Mouse (Mus musculus): ENCODE data around the gene Zfp639. TPM values are rescaled to one million over a fixed set of nuclear protein-coding genes. Genes with fewer than 3 reads are reported as not detected.

Zfp639 gene
- 10 to 100 TPM; 35.3 to 42.7 (median 39.7) TPM for total RNA-seq (2022)

DNA sequence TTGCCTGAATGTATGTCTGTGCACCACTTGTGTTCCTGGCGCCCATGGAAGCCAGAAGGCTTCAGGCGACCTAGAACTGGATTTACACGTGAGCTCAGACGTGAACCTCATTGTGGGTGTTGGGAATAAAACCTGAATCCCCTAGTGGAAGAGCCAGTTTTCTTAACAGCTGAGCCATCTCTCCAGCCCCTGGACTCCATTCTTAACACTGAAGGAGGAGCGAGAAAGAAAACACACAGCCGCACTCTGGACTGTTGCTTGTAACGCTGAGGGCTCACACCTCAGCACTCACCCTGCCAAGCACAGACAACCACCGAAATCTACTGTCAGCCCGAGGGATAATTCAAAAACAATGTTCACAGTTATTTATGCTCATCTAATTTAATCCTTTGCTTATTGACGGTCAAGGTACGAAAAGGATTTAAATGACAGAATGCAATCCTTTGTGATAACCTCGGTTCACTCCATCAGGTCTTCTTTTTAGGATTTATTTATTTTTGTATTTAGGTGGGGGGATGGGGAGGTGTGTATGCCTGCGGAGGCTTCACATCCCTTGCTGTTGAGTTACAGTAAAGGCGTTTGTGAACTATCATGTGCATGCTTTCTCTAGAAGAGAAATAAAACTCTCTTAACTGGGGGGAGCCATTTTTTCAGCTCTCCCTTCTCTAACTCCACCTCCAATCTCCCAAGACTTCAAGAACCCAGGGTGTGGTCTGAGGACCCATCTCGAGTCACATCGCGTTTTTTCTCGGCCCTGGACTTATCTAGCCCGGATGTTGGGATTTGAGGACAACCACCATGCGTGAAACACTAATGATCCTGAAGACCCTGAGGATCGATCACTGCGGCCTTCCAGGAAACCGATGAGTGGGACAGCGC, at the start of gene Zfp639:
TSS of gene Zfp639 (plus strand) at position 764 of the 879 bp plus-strand sequence.
- no peak for DNase-seq (ENCODE audit: low spot score in 2 of 2)

DNA sequence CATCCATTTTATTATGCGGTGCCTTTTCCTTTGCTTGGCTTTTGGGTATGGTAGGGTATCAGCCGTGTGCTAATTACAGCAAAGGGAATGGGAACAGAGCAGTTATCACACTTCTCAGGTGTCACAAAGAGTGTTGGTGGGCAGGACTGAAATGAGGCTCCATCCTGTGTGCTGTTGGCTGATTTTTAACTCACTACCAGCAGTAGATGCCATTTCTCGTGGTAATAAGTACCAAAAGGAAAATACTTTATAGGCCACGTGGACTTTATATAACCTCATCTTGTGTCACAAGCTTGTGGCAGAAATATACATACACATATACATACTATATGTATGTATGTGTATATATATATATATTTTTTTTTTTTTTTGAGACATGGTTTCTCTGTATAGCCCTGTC, 42.7 kb upstream of the Zfp639 start:
- no peak for DNase-seq (ENCODE audit: low spot score in 2 of 2)

DNA sequence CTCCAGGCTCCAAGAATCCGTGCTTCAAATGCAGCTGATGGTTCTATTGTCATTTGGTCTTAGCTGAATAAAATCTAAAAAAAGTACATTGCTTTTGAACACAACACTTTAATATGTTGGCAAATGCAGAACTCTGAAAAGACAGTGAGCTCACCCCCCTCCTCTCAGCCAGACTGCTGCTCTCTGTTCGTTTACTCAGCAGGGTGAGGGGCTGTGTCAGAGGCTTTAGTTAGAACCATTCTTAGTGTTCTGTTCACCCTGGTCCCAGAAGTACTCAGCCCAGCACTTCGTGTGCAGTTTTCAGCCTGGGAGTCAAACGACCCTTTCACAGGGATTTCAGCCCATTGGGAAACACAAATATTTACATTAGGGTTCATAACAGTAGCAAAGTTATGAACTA, 41.6 kb upstream of the Zfp639 start:
- DNase-seq (ENCODE audit: low spot score in 2 of 2), result no peak

DNA sequence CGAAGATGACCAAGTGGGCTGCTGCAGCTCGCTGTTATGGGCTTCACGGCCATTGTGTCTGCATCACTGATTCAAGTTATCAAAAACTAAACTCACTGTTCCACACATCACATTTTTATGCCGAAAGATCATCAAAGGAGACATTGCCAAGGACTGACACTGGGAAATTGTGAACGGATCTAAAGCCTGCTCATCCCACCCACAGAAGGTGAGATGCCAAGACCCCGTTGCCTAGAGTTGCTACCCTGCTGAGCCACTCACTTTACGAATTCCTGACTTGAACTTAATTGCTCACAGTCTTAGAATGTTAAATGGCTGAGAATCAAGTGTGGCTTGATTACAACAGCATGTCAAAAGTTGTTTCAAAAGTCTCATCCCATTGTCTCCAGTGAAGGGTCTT, 39.6 kb upstream of the Zfp639 start:
- no peak for DNase-seq (ENCODE audit: low spot score in 2 of 2)

DNA sequence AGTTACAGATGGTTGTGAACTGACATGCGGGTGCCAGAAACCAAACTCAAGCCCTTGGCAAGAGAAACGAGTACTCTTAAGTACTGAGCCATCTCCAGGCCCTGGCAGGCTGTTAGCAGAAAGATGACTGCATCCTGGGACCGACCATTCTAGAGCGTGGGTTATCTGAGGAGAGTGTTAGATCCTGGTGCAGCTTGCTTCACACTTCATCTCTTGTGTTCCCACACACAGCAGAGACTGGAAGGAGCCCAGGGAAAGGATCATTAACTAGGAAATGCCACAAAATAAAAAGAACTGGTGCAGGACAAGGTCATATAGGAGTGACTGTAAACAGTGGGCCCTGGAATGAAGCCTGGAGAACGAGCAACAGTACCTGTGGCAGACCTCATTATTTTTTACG, 39.0 kb upstream of the Zfp639 start:
- DNase-seq (ENCODE audit: low spot score in 2 of 2), result peak in 1 of 2 experiments; percentile 54

DNA sequence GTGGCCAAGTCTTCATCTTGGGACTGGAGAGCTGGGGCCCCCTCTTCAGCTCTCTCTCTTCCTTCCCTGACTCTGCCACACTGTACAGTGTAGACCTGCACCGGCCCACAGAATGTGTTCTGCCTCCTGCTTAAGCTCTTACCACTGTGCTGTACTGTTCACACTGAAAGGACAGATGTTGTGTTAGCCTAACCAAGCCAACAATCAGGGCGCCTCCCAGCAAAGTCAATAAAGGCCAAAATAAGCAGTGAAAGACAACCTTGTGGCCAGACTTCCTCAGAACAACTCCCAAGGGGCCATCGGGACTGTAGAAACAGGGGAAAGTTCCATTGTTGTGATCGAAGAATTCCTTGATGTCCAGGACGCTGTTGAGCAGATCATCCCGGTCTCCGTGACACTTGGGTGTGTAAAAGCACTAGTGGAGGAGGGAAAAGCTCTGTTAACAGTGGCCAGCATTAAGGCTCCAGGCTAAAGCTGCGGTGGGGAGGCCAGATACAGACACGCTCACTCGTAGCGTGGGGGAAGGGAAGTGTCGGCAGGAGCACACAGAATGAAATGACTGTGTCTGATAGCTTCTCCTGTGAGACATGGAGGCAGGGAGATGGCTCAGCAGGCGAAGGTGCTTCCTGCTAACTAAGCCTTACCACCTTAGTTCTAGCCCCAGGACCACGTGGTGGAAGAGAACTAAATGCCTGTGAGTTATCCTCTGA, 37.7 kb upstream of the Zfp639 start:
- DNase-seq (ENCODE audit: low spot score in 2 of 2), result no peak

DNA sequence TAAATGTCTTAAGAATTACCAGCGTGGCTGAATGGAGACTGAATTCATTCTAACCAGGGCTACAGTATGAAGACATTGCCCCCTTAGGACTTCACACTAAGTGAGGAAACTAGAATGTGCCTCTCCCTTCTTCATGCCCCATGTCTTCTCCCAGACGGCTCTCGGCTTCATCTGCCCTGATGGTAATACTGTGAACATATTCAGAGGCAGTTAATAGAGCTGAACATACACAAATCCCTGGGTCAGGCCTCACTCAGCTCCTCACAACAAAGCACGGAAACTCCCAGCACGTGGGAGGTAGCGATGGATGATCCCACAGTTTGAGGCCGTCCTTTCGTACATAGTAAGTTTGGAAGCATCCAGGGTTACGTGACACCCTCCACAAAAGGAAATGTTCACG, 36.9 kb upstream of the Zfp639 start:
- no peak for DNase-seq (ENCODE audit: low spot score in 2 of 2)

DNA sequence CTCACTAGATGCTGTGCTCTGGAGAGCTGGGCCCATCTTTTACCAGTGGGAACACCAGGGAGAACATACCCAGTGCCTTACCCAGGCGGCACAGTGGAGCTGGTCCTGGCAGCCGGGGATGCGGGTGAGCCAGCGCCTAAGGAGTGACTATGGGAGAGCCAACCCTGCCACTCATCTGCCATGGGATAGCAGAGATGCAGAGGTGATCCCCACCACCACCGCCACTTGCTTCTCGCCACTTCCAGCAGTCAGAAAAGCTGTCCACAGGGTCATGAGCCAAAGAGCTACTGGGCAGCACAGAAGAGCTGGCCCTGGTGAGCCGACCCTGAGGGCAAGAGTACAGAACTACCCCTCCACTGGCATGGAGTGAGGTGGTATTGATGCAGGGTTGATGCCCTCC, 30.1 kb upstream of the Zfp639 start:
- DNase-seq (ENCODE audit: low spot score in 2 of 2), result no peak

DNA sequence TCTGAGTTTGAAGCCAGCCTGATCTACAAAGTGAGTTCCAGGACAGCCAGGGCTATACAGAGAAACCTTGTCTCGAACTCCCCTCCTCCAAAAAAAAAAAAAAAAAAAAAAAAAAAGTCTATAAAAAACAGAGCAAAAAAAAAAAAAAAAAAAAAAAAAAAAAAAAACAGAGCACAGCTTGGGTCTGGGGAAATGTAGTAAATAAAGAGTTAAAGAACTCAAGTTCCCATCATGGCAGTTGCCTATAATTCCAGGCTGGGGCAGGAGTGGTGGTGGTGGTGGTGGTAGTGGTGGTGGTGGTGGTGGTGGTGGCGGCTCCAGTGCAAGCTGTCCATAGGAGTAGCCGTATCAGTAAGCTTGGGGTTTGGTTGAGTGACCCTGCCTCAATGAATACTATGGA, 27.0 kb upstream of the Zfp639 start:
- no peak for DNase-seq (ENCODE audit: low spot score in 2 of 2)

DNA sequence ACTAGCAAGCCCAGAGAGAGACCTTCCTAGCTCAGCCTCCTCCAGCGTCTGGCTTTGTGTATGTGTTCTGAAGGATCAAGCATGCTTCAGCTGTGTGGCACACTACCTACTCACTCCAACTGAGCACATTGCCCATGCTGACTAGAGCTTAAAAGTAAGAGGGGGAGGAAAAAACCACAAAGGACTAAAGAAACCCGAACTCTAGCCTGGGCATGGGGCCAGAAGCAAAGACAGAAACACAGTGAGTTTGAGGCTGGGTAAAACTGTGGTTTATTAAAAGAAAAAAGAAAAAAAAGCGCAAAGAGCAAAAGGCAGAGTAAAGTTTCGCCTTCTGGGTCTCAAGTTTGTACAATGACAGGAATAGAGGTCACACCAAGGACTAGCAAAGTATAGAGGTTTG, 23.5 kb upstream of the Zfp639 start:
- no peak for DNase-seq (ENCODE audit: low spot score in 2 of 2)

DNA sequence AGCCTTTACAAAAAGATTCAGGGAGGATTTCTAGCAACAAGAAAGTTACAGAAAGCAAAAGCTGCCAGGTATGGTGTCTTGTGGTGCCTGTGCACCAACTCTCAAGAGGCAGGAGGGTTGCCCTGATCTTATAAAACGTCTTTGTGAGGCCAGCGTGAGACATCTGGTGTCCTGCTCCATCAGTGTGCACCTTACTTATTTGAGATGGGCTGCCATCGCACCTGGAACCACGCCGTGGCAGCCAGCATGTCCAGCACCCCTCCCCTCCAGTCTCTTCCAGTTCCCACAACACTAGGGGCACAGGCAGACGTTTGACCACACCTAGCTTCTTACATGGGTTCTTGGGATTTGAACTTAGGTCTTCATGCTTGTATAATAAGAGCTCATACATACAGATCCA, 21.9 kb upstream of the Zfp639 start:
- no peak for DNase-seq (ENCODE audit: low spot score in 2 of 2)

DNA sequence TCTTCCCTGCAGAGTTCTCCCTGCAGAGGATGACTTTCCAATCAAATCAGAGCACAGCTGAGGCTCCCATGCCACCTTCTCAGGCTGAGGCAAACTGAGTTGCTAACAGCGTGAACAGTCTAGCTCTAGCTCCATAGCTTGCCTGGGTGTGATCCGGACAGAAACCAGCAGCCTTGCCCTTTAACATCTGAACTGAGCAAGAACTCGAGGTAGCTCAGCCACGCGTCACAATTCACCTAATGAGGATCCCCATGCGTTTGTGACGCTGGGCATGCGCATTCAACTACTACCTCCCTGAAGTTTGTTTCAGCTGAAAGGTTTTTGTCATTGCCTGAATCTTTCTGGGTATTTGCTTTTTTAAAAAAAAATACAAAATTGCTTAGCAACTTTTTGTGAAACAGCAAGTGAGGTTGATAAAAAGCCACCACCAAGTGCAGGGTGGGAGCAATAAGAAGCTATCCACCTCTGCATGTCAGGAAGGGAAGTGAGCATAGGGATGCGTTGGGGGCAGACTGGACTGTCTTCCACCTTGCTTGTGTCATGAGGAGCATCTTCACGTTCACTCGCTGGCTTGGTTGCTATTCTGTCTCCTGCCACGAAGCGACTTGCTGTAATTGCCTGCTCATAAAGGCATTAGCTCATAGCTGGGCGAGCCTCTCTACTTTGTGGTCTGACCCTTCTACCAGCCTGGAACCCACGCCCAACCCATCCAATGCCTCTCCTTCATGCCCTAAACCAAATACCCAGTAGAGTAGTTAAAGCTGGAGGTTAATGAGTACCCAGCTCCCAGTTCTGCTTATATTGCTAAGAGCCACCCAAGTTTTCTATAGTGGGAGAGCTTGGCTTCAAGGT, 19.8 kb upstream of the Zfp639 start:
- no peak for DNase-seq (ENCODE audit: low spot score in 2 of 2)

DNA sequence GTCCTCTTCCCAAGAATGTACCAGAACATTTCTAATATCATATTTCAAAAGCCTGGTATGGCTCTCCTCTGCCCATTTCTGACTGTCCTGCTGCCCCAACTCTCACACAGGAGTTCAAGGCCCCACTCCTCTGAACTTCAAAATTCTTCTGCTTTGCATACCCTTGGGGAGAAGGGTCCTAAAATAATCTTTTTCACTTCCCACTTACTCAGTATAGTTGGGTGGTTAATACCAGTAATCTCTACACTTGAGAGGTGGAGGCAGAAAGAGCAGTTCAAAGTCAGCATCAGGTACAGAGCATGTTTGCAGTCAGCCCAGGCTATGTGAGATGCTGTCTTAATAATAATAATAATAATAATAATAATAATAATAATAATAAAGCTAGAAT, 19.1 kb upstream of the Zfp639 start:
- no peak for DNase-seq (ENCODE audit: low spot score in 2 of 2)

DNA sequence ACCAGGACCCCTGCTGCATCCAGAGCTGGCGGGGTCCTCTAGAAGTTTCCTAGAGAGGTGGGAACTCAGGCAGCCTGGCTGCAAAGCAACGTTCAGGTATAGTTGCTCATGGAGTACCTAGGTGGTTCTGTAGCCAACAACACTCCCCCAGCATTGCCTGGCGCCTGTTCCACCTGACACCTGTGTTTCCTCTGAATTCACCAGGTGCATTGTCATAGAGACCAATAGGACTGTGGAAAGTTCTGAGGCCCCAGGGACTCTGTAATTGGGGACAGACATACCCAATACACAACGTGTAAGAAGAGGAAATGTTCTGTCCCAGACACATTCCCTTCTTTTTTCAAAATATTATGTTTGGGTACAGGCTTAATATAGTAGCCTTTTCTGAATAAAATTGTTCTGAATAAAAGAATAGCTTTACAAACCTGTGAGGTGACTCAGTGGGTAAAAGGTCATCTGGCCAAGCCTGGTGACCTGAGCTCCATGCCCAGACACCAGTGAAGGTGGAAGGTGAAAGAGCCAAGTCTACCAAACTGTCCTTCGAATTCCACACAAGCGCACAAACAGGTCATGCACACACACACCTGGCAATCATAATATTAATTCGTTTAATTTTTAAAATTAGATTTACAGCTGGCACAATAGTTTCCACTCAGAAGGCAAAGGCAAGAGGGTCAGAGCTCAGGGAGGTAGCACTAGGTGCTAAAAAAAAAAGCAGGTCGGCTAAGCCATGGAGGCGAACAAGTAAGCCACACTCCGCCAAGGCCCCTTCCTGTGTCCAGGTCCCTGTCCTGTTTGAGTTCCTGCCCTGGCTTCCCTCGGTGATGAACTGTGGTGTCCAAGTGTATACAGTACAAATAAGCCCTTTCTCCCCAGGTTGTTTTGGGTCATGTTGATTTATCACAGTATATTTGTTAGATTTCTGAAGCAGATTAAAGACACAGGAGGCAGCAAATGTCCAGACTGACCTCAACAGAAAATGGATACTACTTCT, 17.7 kb upstream of the Zfp639 start, which contains the start of gene Kcnmb3:
TSS of gene Kcnmb3 (minus strand) at position 135 of the 994 bp plus-strand sequence.
- no peak for DNase-seq (ENCODE audit: low spot score in 2 of 2)

DNA sequence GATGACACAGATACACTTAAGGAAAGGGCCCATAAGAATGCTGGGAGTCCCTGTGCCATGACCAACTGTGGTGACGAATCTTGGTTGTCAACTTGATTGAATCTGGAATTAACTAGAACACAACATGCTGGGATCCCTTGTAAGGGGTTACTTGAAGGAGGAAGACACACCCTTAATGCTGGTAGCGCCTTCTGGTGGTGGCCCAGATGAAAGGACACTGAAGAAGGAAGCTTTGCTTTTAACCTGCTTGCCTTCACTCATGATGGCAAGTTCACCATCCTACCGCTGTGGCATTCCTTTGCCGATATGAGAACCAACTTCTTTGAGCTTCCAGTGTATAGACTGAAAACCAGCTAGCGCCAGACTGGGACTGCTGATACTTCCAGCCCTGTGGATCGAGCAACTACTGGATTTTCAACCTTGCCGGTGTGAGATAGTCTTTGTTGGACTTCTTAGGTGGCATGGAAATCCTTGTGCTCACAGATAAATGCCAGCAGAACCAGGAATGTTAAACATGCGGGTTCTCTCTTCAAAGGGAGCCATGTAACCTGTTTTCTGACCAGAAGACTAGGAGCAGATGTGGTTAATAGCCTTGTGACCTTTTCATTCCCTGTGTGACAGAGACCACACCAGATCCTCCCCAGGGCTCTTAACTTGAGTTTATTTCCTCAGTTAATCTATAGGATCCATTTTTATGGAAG, 15.5 kb upstream of the Zfp639 start:
- no peak for DNase-seq (ENCODE audit: low spot score in 2 of 2)

DNA sequence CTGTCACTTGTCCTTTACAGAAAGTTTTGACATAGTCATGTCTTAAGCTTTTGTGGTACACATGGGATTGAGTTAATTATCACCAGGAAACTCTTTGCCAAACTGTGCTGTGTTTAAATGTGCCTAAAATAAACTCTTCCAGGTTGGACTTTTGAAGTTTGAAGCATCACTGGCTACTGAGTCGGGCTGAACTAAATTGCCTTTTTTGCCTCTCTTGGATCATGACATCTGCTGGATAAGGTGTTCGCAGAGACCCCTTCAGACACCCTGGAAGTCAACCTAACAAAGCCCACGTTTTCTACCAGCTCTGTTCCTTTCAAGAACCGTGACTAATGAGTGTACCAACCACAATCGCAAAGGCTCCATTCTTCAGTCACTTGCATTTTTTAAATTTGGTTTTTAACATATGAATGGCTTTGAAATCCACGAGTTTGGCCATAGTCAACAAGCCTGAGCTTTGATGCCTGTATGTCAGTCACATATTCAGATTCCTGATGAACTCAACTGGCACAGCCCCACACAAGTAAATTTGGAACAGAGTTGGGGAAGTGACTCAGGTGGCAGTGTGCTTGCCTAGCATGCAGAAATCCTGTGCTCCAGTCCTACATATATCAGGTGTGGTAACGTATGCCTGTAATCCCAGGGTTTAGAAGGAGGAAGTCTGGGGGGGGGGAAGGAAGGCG, 14.8 kb upstream of the Zfp639 start:
- no peak for DNase-seq (ENCODE audit: low spot score in 2 of 2)

DNA sequence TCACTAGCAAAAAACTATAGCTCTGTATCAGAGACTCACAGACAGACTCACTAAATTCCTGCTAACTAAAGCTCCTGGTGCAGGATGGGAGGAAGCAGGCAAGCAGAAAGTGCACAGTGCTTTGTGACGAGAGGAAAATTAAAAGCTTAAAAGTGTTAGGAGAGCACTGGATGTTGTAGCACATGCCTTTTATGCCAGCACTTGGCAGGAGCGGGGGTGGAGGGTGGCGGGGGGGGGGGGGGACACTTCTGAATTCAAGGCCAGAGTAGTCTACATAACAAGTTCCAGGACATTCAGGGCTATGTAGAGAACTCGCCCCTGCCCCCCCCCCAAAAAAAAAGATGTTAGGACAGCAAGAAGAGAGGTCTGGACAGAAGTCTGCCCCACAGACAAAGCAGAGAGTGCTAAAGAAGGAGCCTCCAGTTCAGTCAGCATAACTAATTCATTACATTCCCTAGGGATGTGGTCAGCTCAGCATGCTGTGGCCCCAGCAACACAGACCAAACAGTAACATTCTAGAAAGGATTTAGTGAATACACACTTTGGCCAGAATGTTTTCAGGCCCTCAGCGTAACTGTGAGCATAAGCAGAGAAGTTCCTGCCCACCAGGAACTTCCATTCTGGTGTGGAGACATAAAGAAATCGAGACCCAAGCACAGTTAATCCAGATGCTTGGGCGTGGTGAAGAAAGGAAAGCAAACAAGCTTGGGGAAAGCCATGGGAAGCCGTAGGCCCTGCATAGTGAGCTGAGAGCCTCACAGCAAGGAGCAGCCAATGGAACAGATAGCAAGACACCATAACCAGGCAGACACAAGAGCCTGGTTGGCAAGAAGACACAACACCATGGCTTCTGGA, 14.0 kb upstream of the Zfp639 start:
- no peak for DNase-seq (ENCODE audit: low spot score in 2 of 2)

DNA sequence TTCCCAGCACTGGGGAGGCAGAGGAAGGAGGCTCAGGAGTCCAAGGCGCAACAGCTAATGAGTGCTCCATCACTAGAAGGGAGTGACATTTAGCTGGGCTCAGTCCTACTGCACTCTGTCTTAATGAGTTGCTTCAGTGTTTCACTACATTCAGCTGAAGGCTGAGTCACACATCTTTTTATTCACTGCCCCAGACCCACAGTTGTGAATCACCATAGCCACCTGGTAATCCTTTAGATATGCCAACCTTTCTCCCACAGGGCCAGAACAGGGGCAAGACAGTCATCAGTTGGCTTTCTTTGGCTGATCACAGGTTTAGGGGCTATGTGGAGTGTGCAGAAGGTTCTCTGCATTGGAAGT, 13.4 kb upstream of the Zfp639 start:
- DNase-seq (ENCODE audit: low spot score in 2 of 2), result no peak

DNA sequence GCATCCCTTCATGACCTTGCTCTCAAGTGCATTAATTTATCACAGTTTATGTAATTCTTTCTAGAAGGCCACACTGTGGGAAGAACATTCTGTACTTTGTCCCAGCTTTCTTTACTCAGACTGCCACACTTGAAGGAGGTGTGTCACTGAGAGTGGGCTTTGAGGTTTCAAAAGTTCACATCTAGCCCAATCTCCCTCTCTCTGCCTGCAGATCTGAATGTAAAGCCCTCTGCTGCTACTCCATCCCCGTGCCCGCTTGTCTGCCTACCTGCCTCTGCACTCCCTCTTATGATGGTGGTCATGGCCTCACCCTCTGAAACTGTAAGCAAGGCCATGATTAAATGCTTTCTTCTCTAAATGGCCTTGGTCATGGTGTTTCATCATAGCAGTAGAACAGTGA, 9.7 kb upstream of the Zfp639 start:
- no peak for DNase-seq (ENCODE audit: low spot score in 2 of 2)

Data from left cerebral cortex, adult 8-10 months (tissue).